8 mouse cellular contexts compared by ENCODE assay signal in genomic region chr4:137043799-137044198, GRCm38 (mm10). TPM values are rescaled to one million over a fixed set of nuclear protein-coding genes. Genes with fewer than 3 reads are reported as not detected.
DNase-seq lines count a peak whose midpoint lies in the region; ATAC-seq lines count a peak whose summit lies in the region.

No protein-coding gene starts in this region.

- intact Hi-C loops in left cerebral cortex, postnatal 14 days (cut with DNase I), result no loop called here

- H3K4me1 ChIP-seq in heart, embryonic 13.5 days, result peaks cover 45% of the 10 kb centered on the region
- peaks cover 24% of the 10 kb centered on the region for H3K4me1 ChIP-seq in forebrain, embryonic 16.5 days (replicated peaks; ENCODE audit: control insufficient read depth, insufficient read depth, low read length)

- H3K27me3 ChIP-seq in heart, embryonic 13.5 days (replicated peaks), result no peaks in the 10 kb centered on the region
- H3K27me3 ChIP-seq in forebrain, embryonic 16.5 days (replicated peaks; ENCODE audit: control insufficient read depth, insufficient read depth, low read length), result no peaks in the 10 kb centered on the region

- H3K4me3 ChIP-seq in heart, embryonic 13.5 days, result no peak overlapping the region
- H3K4me3 ChIP-seq in forebrain, embryonic 16.5 days (replicated peaks; ENCODE audit: low read length), result no peak overlapping the region

- WGBS in heart, embryonic 13.5 days, result 39% methylated on average over 11 of the region's 11 CpGs
- WGBS in forebrain, embryonic 16.5 days, result 26% methylated on average over 11 of the region's 11 CpGs

- no peak for DNase-seq in heart, postnatal 4 days
- DNase-seq in adrenal gland, postnatal 25 days, result peak; percentile 42
- DNase-seq in left cerebral cortex, postnatal 14 days (ENCODE audit: low spot score in 2 of 2), result peak; percentile 35 to 36
- no peak for DNase-seq in retina, postnatal 1 day
- no peak for DNase-seq in gastrocnemius, postnatal 25 days

- no peaks in the 10 kb centered on the region for H3K36me3 ChIP-seq in heart, embryonic 13.5 days
- H3K36me3 ChIP-seq in forebrain, embryonic 16.5 days (ENCODE audit: control insufficient read depth, insufficient read depth), result no peaks in the 10 kb centered on the region

- H3K9ac ChIP-seq in heart, embryonic 13.5 days, result peak overlapping the region; percentile 38; the same call in 1 of the 2 replicates
- peak overlapping the region; percentile 9; the same call in 1 of the 2 replicates for H3K9ac ChIP-seq in forebrain, embryonic 16.5 days (replicated peaks; ENCODE audit: low read depth, low read length)

- H3K9me3 ChIP-seq in heart, embryonic 13.5 days, result no peaks in the 10 kb centered on the region
- 0 out of 2 replicates have a peak, but pooled peaks cover under 1% of the 10 kb centered on the region for H3K9me3 ChIP-seq in forebrain, embryonic 16.5 days (ENCODE audit: control insufficient read depth, low read length)

- no peak for ATAC-seq in heart, embryonic 13.5 days (ENCODE audit: extremely low read depth, insufficient number of reproducible peaks, low FRiP score, low TSS enrichment)
- no peak for ATAC-seq in forebrain, embryonic 16.5 days
- no peak for ATAC-seq in inflammation-experienced regulatory T-cells, adult 6 months

- peak overlapping the region; percentile 45 for H3K4me2 ChIP-seq in heart, embryonic 13.5 days
- H3K4me2 ChIP-seq in forebrain, embryonic 16.5 days (ENCODE audit: low read length), result peak overlapping the region; percentile 39

- H3K27ac ChIP-seq in heart, embryonic 13.5 days (replicated peaks), result peak overlapping the region; percentile 58
- H3K27ac ChIP-seq in forebrain, embryonic 16.5 days (ENCODE audit: low read length), result peak overlapping the region; percentile 60

RNA-seq across cellular contexts. Expression of gene Zbtb40, which starts 4.8 kb away (rescaled TPM):
- 2.4 and 3.1 TPM in 2 replicates for polyA plus RNA-seq in heart, embryonic 13.5 days (2015; fragmentation: Nextera tagmentation; extraction: Ambion mirVana)
- 1 to 10 TPM; 4.3 to 6.6 TPM for total RNA-seq in heart, postnatal 4 days (2021)
- 13.8 and 14.4 TPM in 2 replicates for total RNA-seq in adrenal gland, postnatal 25 days (2021)
- polyA plus RNA-seq in forebrain, embryonic 16.5 days (2015; fragmentation: Nextera tagmentation; extraction: Ambion mirVana), result 5.3 and 6.0 TPM in 2 replicates
- 10 to 100 TPM in 1 of 2 experiments, 1 to 10 TPM in 1; 8.4 to 11.3 TPM for total RNA-seq in left cerebral cortex, postnatal 14 days (2021)
- 1 to 10 TPM; 6.5 to 7.6 TPM for total RNA-seq in gastrocnemius, postnatal 25 days (2021)
- 1 to 10 TPM; 4.3 to 6.6 (median 6.1) TPM for polyA plus RNA-seq in inflammation-experienced regulatory T-cells, adult 6 months (2017; shearing (Covaris generic))

Comparison
In these comparisons a context has a peak if more than half of its experiments do, and no peak if none do; other contexts are left out.
1. DNase-seq: peak in adrenal gland, postnatal 25 days (single experiment) and left cerebral cortex, postnatal 14 days (2 of 2); none in heart, postnatal 4 days (single experiment), retina, postnatal 1 day (single experiment) and gastrocnemius, postnatal 25 days (single experiment).